ENCODE assay signal across 9 mouse cellular contexts in genomic region chr16:25016261-25016836, GRCm38 (mm10).
DNase-seq lines count a peak whose midpoint lies in the region; ATAC-seq lines count a peak whose summit lies in the region.
"Had no signal": no experiment of that assay in that cellular context is flagged by ENCODE, and none has a peak within 500 bp of the region (broad histone marks: within the 10 kb centered on the region; RNA-seq: fewer than 3 reads in every experiment).

No protein-coding gene starts in this region.

- DNase-seq in hindbrain, embryonic 10.5 days (ENCODE audit: low spot score): no peak
- DNase-seq in cerebellum, postnatal 36 days: peak; percentile 36 to 39
- DNase-seq in layer of hippocampus, adult 18-20 months (ENCODE audit: low spot score in 2 of 2): peak; percentile 73 to 88
- DNase-seq in limb, embryonic 10.5 days (ENCODE audit: low spot score): no peak
- no peak for DNase-seq in lung, postnatal 14 days
- no peak for DNase-seq in spleen, postnatal 14 days (ENCODE audit: low spot score in 2 of 2)

- H3K4me2 ChIP-seq in hindbrain, embryonic 12.5 days (replicated peaks): no peak overlapping the region
- no peak overlapping the region for H3K4me2 ChIP-seq in neural tube, embryonic 15.5 days
- H3K4me2 ChIP-seq: limb, embryonic 15.5 days had no signal

- H3K9me3 ChIP-seq in hindbrain, embryonic 12.5 days (replicated peaks): no peaks in the 10 kb centered on the region
- no peaks in the 10 kb centered on the region for H3K9me3 ChIP-seq in hindbrain, embryonic 10.5 days
- no peaks in the 10 kb centered on the region for H3K9me3 ChIP-seq in neural tube, embryonic 15.5 days (replicated peaks)
- no peaks in the 10 kb centered on the region for H3K9me3 ChIP-seq in limb, embryonic 10.5 days (replicated peaks)
- H3K9me3 ChIP-seq: limb, embryonic 15.5 days had no signal

- no peak overlapping the region for H3K4me3 ChIP-seq in hindbrain, embryonic 12.5 days
- H3K4me3 ChIP-seq in hindbrain, embryonic 10.5 days: no peak overlapping the region
- no peak overlapping the region for H3K4me3 ChIP-seq in neural tube, embryonic 15.5 days (replicated peaks)
- no peak overlapping the region for H3K4me3 ChIP-seq in limb, embryonic 10.5 days
- H3K4me3 ChIP-seq: limb, embryonic 15.5 days had no signal

- WGBS in hindbrain, embryonic 12.5 days: 52% methylated on average over 4 of the region's 4 CpGs
- 37% methylated on average over 4 of the region's 4 CpGs for WGBS in hindbrain, embryonic 10.5 days
- WGBS in neural tube, embryonic 15.5 days: 30% methylated on average over 4 of the region's 4 CpGs
- WGBS in limb, embryonic 10.5 days: 73% methylated on average over 4 of the region's 4 CpGs

- H3K27me3 ChIP-seq in hindbrain, embryonic 12.5 days: no peaks in the 10 kb centered on the region
- H3K27me3 ChIP-seq in hindbrain, embryonic 10.5 days (ENCODE audit: insufficient read depth, poor library complexity, severe bottlenecking): no peaks in the 10 kb centered on the region
- no peaks in the 10 kb centered on the region for H3K27me3 ChIP-seq in neural tube, embryonic 15.5 days (replicated peaks)
- H3K27me3 ChIP-seq in limb, embryonic 10.5 days (ENCODE audit: low read depth, poor library complexity, severe bottlenecking): no peaks in the 10 kb centered on the region
- H3K27me3 ChIP-seq: limb, embryonic 15.5 days had no signal

- no peak overlapping the region for H3K9ac ChIP-seq in hindbrain, embryonic 12.5 days
- no peak overlapping the region for H3K9ac ChIP-seq in neural tube, embryonic 15.5 days (replicated peaks)
- H3K9ac ChIP-seq: limb, embryonic 15.5 days had no signal

- H3K27ac ChIP-seq in hindbrain, embryonic 12.5 days: no peak overlapping the region
- H3K27ac ChIP-seq in hindbrain, embryonic 10.5 days: no peak overlapping the region
- H3K27ac ChIP-seq in neural tube, embryonic 15.5 days (replicated peaks): peak overlapping the region; percentile 39; the same call in 1 of the 2 replicates
- H3K27ac ChIP-seq in limb, embryonic 10.5 days: no peak overlapping the region
- H3K27ac ChIP-seq: limb, embryonic 15.5 days had no signal

- H3K36me3 ChIP-seq in hindbrain, embryonic 12.5 days: no peaks in the 10 kb centered on the region
- H3K36me3 ChIP-seq in hindbrain, embryonic 10.5 days: no peaks in the 10 kb centered on the region
- no peaks in the 10 kb centered on the region for H3K36me3 ChIP-seq in neural tube, embryonic 15.5 days
- H3K36me3 ChIP-seq in limb, embryonic 10.5 days: no peaks in the 10 kb centered on the region
- H3K36me3 ChIP-seq: limb, embryonic 15.5 days had no signal

- H3K4me1 ChIP-seq in hindbrain, embryonic 12.5 days: peaks cover 12% of the 10 kb centered on the region
- H3K4me1 ChIP-seq in hindbrain, embryonic 10.5 days (replicated peaks): peaks cover 7% of the 10 kb centered on the region
- peaks cover 9% of the 10 kb centered on the region; the same call in 1 of the 2 replicates for H3K4me1 ChIP-seq in neural tube, embryonic 15.5 days
- H3K4me1 ChIP-seq in limb, embryonic 10.5 days: no peaks in the 10 kb centered on the region
- H3K4me1 ChIP-seq: limb, embryonic 15.5 days had no signal

- ATAC-seq in hindbrain, embryonic 12.5 days (ENCODE audit: low FRiP score): peak; percentile 83
- ATAC-seq in neural tube, embryonic 15.5 days (ENCODE audit: low FRiP score): peak; percentile 91

Comparison
In these comparisons a context has a peak if more than half of its experiments do, and no peak if none do; other contexts are left out.
1. DNase-seq: peak in cerebellum, postnatal 36 days (2 of 2) and layer of hippocampus, adult 18-20 months (2 of 2); none in hindbrain, embryonic 10.5 days (single experiment), limb, embryonic 10.5 days (single experiment), lung, postnatal 14 days (single experiment) and spleen, postnatal 14 days (0 of 2).